Mouse (Mus musculus) kidney, postnatal 4 days (tissue): ENCODE data around the gene Cabp5.
"Not testable (repeated sequence)": the region's sequence is repeated elsewhere in the genome, so short reads cannot be mapped to it uniquely, and the experiment has no call there.

Experiments used
- DNase-seq, 2 experiments: peaks; one replicate each; pipeline ENCODE4 v3.0.0; 2021; ENCODE audit warnings: mixed read lengths in 2 of 2

Gene Cabp5

DNA sequence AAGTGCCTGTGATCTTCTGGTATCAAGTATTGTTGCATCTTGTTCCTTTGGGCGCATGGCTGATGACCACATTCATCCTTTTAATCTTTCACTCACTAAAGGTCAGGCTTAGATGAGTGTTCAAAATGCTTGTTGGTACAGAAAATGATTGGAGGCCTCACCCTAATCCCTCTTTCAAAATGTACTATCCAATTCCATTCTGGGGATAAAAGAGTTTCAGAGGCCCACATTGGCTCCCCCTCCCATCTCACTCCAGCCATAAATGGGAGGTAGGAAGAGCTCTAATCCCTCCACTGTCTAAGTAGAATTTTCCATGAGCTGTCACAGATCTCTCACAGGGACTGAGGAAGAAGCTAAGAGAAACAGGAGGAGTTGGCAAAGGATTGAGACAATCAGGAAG lies at the start of gene Cabp5:
Gene Cabp5 (plus strand): TSS at position 301 of the 400 bp plus-strand sequence.
- no peak for DNase-seq

DNA sequence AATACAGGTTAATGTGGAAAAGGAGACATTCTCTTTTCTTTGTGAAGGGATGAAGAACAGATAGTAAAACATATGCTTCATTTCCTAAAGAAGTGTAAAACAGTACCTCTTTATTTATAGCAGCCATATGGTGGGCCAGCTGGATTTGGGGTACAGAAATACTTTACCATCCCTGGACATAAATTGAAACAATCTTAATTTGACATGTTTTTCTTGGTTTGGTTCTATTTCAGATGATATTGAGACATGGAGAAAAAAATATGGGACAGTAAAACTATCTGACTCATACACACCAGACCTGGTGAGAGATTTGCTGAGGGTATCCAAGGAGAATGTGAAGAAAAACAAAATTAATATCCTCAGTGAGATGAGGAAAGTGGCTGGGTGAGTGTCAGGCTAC lies 42.0 kb upstream of the Cabp5 start:
- DNase-seq, result no peak

DNA sequence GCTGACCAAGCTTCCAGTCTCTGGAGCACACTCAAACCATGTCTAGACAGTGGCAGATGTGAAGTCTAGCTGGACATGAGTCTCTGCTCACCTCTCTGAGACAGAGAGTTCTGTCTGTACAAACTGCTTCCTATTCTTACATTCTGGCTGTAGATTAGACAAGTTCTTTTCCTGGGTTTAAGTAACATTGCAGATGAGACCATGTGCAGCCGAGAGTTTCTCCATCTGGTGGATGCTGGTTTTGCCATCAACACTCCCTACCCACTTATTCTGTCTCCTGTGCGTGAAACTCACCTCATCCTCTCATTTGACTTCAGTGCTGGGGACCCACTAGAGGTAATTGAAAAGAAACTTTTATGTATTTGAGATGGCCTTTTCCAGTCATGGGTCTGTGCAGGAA lies 17.3 kb upstream of the Cabp5 start:
- DNase-seq, result no peak

DNA sequence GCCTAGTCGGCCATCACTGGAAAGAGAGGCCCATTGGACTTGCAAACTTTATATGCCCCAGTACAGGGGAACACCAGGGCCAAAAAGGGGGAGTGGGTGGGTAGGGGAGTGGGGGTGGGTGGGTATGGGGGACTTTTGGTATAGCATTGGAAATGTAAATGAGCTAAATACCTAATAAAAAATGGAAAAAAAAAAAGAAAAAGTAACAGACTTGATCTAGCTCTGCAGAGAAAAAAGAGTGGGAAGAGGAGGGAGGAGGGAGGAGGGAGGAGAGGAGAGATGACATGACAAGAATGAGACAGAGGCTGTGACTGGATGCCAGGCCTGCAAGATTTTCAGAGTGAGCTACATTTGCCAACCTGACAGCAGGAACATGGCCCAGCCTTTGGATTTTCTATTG lies 52.6 kb downstream of the Cabp5 start, which contains the start of gene Bsph1:
Gene Bsph1 (plus strand): TSS at position 301 of the 400 bp plus-strand sequence.
- not testable (repeated sequence) for DNase-seq
